Mouse (Mus musculus): ENCODE data around the gene Ttyh3.

Ttyh3 gene

DNA sequence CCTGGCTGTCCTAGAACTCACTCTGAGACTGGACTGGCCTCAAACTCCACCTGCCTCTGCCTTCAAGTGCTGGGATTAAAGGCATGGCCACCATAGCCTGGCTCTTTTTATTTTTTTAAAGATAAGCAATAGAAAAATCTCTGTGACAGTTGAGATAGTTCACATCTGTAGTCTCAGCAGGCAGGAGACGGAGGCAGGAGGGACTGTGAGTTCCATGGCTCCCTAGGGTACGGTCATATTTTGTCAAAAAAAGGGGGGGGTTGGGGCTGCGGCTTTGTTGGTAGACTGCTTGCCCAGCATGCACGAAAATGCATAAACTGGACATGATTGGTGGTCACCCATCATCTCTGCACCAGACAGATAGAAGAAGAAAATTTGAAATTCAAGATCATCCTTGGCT is 77.6 kb downstream of the Ttyh3 start:
- DNase-seq: no peak
